In genomic region chr2:178118801-178119560, GRCm38 (mm10) we compare ENCODE assay signal across 8 mouse cellular contexts. TPM values are rescaled to one million over a fixed set of nuclear protein-coding genes. Genes with fewer than 3 reads are reported as not detected.
DNase-seq lines count a peak whose midpoint lies in the region; ATAC-seq lines count a peak whose summit lies in the region.

Phactr3 (plus strand) TSS chr2:178118975.

- peak within 1 kb of the TSS; percentile 79 for H3K4me2 ChIP-seq in lung, embryonic 16.5 days (ENCODE audit: low read depth, low read length)

- DNase-seq in adrenal gland, adult 2 months = peak; percentile 13
- no peak for DNase-seq in adrenal gland, adult 18-20 months (ENCODE audit: low spot score in 2 of 2)
- DNase-seq in lung, postnatal 36 days = no peak
- peak; percentile 7 to 19 for DNase-seq in frontal cortex, postnatal 25 days (ENCODE audit: low spot score in 2 of 2)
- peak; percentile 64 for DNase-seq in limb, embryonic 10.5 days (ENCODE audit: low spot score)
- DNase-seq in retina, embryonic 14.5 days (ENCODE audit: low spot score) = peak; percentile 43
- no peak for DNase-seq in urinary bladder, postnatal 10 days (ENCODE audit: low spot score)

- no peaks in the 10 kb centered on the region for H3K36me3 ChIP-seq in lung, embryonic 16.5 days (ENCODE audit: control insufficient read depth, insufficient read depth, low read length)
- H3K36me3 ChIP-seq in limb, embryonic 10.5 days = no peaks in the 10 kb centered on the region

- H3K27me3 ChIP-seq in lung, embryonic 16.5 days (ENCODE audit: control insufficient read depth, insufficient read depth, low read depth, low read length) = peaks cover 17% of the 10 kb centered on the region
- H3K27me3 ChIP-seq in limb, embryonic 10.5 days (ENCODE audit: low read depth, poor library complexity, severe bottlenecking) = peaks cover 26% of the 10 kb centered on the region

- ATAC-seq in lung, embryonic 16.5 days (ENCODE audit: low read depth) = peak; percentile 67

- H3K4me3 ChIP-seq in lung, embryonic 16.5 days (ENCODE audit: low read length) = peak within 1 kb of the TSS; percentile 46
- H3K4me3 ChIP-seq in limb, embryonic 10.5 days = peak within 1 kb of the TSS; percentile 67

- H3K27ac ChIP-seq in lung, embryonic 16.5 days (ENCODE audit: low read length) = no peak within 1 kb of the TSS
- peak within 1 kb of the TSS; percentile 83 for H3K27ac ChIP-seq in limb, embryonic 10.5 days

- peaks cover 4% of the 10 kb centered on the region; the same call in 1 of the 2 replicates for H3K4me1 ChIP-seq in lung, embryonic 16.5 days (replicated peaks; ENCODE audit: control insufficient read depth, insufficient read depth, low read length)
- H3K4me1 ChIP-seq in limb, embryonic 10.5 days = peaks cover 61% of the 10 kb centered on the region

- 2% methylated on average over 35 of the region's 45 CpGs for WGBS in lung, embryonic 16.5 days
- WGBS in limb, embryonic 10.5 days = 2% methylated on average over 45 of the region's 45 CpGs

- H3K9me3 ChIP-seq in lung, embryonic 16.5 days (ENCODE audit: control insufficient read depth, low read length) = no peaks in the 10 kb centered on the region
- H3K9me3 ChIP-seq in limb, embryonic 10.5 days (replicated peaks) = no peaks in the 10 kb centered on the region

- peak within 1 kb of the TSS; percentile 35; the same call in 1 of the 2 replicates for H3K9ac ChIP-seq in lung, embryonic 16.5 days (ENCODE audit: low read length)

RNA-seq across cellular contexts. Expression of gene Phactr3, which starts in this region (rescaled TPM):
- total RNA-seq in adrenal gland, adult 2 months (2021) = 1 to 10 TPM in 1 of 2 experiments, under 1 TPM in 1; 0.98 to 1.3 TPM
- polyA plus RNA-seq in adrenal gland, adult 2 months (2012; rRNA removed) = 0.59 and 0.67 TPM in 2 replicates
- total RNA-seq in adrenal gland, adult 18-20 months (2021) = 1 to 10 TPM; 1.2 to 2.1 TPM
- 0.70 and 0.87 TPM in 2 replicates for polyA plus RNA-seq in lung, embryonic 16.5 days (2015; fragmentation: Nextera tagmentation; extraction: Ambion mirVana)
- polyA plus RNA-seq in limb, embryonic 10.5 days (2016; fragmentation: Nextera tagmentation; extraction: Ambion mirVana) = 8.1 and 8.3 TPM in 2 replicates

Comparison
In these comparisons a context has a peak if more than half of its experiments do, and no peak if none do; other contexts are left out.
1. DNase-seq: peak in adrenal gland, adult 2 months (single experiment), frontal cortex, postnatal 25 days (2 of 2), limb, embryonic 10.5 days (single experiment) and retina, embryonic 14.5 days (single experiment); none in adrenal gland, adult 18-20 months (0 of 2), lung, postnatal 36 days (single experiment) and urinary bladder, postnatal 10 days (single experiment).
2. Peak in ATAC-seq, H3K4me3 ChIP-seq, H3K9ac ChIP-seq and H3K4me2 ChIP-seq in lung, embryonic 16.5 days; RNA of the gene not detected or under 1 TPM.